Mouse (Mus musculus) erythroblast, embryonic 14.5 days (primary cell): Measurements from ENCODE around the gene Zfp672.

Experiments
- GATA1 ChIP-seq: IDR thresholded peaks from 2 replicates; pipeline ENCODE4 v1.6.1; 2012; ENCODE audit warnings: low read length, inconsistent platforms, mixed read lengths
- TAL1 ChIP-seq: IDR thresholded peaks from 3 replicates; pipeline ENCODE4 v1.6.1; 2012; ENCODE audit warnings: low read length, inconsistent platforms, mixed read lengths

DNA sequence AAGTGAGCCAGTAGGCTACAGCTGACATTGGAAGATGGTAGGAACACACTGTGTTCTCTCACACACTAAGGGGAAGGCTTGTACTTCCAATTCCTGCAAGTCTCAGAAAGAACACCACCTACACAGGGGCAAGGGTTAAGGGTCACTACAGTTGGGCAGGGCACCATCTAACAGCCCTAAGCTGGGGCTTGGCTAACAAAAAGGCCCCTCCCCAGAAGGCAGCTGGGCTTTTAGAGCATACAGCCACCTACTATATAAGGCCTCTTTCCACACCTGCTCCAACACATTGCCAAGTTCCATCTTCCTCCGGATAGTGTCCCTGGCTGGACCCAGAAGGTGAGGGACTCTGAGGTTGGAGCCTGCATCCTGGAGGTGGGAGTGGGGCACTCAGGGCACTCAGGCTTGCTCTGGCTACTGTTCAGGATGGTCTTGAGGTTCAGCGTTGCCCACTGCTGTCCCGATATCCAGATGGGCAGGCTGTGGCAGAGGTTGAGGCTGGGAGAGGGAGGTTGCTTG is 48.7 kb upstream of the Zfp672 start, which contains the start of gene Lypd8:
- TF ChIP-seq GATA1 (no peak), TAL1 (no peak)
